Mouse (Mus musculus): ENCODE measurements around the gene Fam13a. TPM values are rescaled to one million over a fixed set of nuclear protein-coding genes. Genes with fewer than 3 reads are reported as not detected.

The Fam13a gene
- polyA plus RNA-seq, 1 experiment from 2014 or later = 9.4 TPM

DNA sequence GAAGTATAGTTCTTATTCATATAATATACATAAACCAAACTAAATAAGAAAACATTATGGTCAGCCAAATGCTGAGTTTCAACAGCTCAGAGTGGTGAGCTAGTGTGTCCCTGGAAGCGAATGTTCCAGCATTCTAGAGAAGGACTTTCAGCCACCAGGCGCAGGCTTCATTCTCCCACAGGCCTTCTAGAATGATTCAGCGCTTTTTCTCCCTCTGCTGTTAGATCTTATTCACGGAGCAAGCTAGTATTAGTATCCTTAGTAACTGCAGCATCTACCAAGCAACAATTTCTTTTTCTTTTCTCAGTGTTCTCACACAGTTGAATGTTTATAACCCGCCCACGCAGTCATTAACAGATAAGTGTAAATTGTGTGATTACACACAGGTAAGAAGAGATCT, 142.1 kb downstream of the Fam13a start:
- H3K9me3 ChIP-seq (replicated peaks) = no peaks in the 10 kb centered on the region
- H3K27me3 ChIP-seq = no peaks in the 10 kb centered on the region
- no peaks in the 10 kb centered on the region for H3K4me1 ChIP-seq
- no peak for ATAC-seq (ENCODE audit: insufficient number of reproducible peaks, low FRiP score, low TSS enrichment, low read depth)
- no peak overlapping the region for H3K27ac ChIP-seq (replicated peaks)
- no peak overlapping the region for H3K9ac ChIP-seq
- no peak overlapping the region for H3K4me2 ChIP-seq (replicated peaks)
- H3K4me3 ChIP-seq (replicated peaks) = no peak overlapping the region
- H3K36me3 ChIP-seq = no peaks in the 10 kb centered on the region
- WGBS = 74% methylated on average over 6 of the region's 6 CpGs

Other genes starting within 250 kb of the Fam13a start
- gene Herc3, start 193.1 kb downstream of the Fam13a start, polyA plus RNA-seq (2015; fragmentation: Nextera tagmentation; extraction: Ambion mirVana) = 7.0 and 7.3 TPM in 2 replicates
- 4.8 and 4.9 TPM in 2 replicates for gene Nap1l5, start 117.5 kb downstream of the Fam13a start, polyA plus RNA-seq (2015; fragmentation: Nextera tagmentation; extraction: Ambion mirVana)
- 13.1 and 13.3 TPM in 2 replicates for gene Tigd2, start 184.3 kb upstream of the Fam13a start, polyA plus RNA-seq (2015; fragmentation: Nextera tagmentation; extraction: Ambion mirVana)

Data from embryonic facial prominence, embryonic 15.5 days (tissue).